Mouse (Mus musculus): ENCODE results near the gene Prim2.

DNA sequence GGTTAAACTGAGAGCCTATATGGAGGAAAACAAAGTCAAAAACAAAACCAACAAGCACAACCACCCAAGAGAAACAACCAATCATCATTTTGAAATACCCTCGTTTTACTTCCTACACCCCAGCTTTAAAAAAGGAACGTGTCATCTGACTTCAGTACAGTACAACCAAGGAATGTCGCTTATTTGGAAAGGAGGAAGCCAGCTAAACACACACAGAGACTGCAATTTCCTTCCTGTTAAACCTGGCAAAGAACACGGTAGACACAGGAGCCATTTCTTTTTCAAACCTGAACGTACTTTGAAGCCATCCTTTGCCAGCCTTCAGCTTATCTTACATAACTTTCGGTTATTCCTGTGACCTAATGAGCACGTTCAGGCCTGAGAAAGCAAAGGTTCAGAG is 166.7 kb downstream of the Prim2 start:
- no peak for TF ChIP-seq CTCF (IDR thresholded peaks at IDR 0.05; ENCODE audit: control insufficient read depth, insufficient read depth, insufficient read length)
- TF ChIP-seq CEBPB (IDR thresholded peaks at IDR 0.05; ENCODE audit: low read depth) = no peak
- TF ChIP-seq MYOG (IDR thresholded peaks at IDR 0.05; ENCODE audit: control insufficient read depth, extremely low read depth, insufficient read length) = no peak
- TF ChIP-seq MAX (IDR thresholded peaks at IDR 0.05) = no peak

Measured in C2C12 (cell line).